Mouse (Mus musculus) urinary bladder, adult 2 months (tissue): Measurements from ENCODE around the gene Fancd2. TPM values are rescaled to one million over a fixed set of nuclear protein-coding genes. Genes with fewer than 3 reads are reported as not detected.

Source experiments
- DNase-seq: peaks from one replicate; pipeline ENCODE4 v3.0.0; 2022; ENCODE audit warnings: low spot score
- polyA plus RNA-seq: library from polyadenylated mRNA; depleted of rRNA; stranded (reverse); fragments of >200 nt; gene quantifications from 2 replicates; pipeline ENCODE4 v1.2.3, GENCODE M21; 2012; rRNA removed

Fancd2 gene
- polyA plus RNA-seq, 1 experiment: 5.8 TPM

DNA sequence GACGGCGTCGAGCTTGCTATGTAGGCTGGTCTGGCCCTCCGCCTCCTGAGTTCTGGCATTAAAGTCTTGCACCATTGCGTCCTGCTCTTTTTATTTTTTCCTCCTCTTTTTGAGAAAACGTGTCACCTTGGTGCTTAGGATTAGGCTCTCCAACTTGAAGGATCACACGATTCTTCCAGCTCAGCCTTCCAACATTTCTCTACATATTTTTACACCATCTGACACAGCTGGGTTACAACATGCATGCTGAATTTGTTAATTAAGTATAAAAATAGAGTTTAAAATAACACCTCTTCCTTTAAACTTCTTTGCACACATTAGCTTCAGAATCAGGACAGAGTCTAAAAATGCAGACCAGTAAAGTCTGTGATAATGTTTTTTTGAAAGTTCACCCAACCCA lies 77.8 kb downstream of the Fancd2 start:
- DNase-seq: no peak

DNA sequence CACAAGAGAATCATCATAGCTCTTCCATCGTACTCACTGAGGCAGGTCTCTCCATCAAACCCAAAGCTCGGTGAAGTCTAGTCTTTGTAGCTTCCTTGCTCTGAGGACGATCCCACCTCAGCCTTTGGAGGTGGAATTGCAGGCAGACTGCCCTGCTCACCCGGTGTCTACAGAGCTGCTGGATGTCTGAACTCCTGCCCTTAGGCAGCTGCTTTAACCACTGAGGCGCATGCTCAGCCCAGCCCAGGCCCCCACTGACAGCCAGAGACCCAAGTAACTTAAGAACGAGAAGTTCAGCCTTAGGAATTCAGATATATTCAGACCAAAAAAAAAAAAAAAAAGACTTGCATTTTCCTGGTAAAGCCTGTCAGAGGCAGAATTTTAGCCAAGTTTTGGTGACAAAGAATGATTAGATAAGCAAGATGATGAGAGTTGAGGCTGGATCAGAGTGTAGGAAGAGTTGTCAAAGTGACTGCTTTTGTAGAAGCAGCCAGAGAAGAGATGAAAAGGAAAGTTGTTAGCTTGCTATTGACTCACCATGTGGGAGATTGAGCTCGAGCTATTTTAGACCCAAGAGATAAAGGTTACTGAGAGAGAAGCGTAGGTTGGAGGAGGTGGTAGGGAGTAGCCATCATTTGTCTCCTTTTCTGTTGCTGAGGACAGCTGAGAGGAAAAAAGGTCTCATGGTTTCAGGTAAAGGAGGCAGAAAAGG lies 80.9 kb downstream of the Fancd2 start:
- no peak for DNase-seq

DNA sequence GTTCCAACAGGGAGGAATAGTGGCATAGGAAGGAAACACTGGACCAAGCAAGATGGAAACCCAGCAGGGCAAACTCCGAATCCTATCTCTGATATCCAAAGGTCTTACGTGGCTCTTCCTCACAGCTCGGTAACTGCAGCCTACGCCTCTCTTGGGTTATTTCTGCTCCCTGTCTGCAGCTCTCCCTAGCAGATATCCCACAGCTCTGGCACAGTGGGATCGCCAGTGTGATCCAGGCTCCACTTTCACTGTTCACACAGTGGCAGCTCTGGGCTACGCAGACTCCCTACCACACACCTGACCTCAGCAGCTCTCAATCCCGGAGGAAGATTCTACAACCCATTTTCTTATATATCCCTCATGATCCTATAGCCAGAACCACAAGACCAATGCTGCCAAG lies 82.7 kb downstream of the Fancd2 start:
- no peak for DNase-seq

DNA sequence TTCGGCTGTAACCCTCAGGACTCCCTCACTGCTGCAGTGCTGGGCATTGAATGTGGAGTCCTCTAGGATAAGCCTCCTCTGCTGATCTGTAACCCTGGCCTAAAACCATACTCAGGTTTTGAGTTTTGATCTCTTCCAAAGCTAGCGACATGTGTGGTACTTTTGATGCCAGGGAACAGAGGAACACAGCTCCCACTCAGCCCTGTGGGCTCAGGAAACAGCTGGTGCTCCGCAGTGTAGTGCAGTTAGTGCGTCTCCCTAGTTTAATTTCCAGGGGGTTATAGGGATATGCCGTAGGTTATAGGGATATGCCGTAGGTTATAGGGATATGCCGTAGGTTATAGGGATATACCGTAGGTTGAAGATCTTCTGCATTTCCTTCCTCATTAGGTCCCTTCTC lies 83.5 kb downstream of the Fancd2 start:
- no peak for DNase-seq

DNA sequence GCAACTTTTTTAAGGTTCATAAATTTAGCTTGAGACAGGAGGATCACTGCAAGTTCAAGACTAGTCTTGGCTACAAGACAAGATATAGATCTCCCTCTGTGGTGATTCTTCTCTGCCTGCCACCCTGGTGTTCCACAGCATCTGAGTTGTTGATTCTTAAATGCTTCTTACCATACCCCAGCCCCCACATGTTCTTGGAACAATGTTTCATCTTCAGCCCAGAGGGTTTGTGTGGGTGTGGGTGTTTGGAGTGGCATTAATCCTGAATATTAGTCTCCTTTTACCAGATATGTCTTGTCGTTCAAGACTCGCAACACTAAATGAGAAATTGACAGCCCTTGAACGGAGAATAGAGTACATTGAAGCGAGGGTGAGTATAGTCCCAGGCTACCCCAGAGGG lies 84.0 kb downstream of the Fancd2 start:
- no peak for DNase-seq

DNA sequence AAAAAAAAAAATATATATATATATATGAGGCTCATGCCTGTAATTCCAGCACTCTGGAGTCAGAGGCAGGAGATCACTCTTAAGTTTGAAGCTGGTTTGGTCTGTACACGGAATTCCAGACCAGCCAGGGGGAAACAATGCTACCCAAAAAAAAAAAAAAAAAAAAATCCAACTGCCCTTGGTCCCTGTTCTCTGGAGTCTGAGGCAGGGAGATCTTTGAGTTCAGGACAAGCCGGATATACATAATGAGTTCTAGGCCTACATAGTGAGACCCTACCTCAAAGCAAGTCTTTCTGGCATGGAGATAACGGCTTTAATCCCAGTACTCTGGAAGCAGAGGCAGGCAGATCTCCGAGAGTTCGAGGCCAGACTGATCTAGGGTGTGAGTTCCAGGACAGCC lies 91.9 kb downstream of the Fancd2 start:
- no peak for DNase-seq

DNA sequence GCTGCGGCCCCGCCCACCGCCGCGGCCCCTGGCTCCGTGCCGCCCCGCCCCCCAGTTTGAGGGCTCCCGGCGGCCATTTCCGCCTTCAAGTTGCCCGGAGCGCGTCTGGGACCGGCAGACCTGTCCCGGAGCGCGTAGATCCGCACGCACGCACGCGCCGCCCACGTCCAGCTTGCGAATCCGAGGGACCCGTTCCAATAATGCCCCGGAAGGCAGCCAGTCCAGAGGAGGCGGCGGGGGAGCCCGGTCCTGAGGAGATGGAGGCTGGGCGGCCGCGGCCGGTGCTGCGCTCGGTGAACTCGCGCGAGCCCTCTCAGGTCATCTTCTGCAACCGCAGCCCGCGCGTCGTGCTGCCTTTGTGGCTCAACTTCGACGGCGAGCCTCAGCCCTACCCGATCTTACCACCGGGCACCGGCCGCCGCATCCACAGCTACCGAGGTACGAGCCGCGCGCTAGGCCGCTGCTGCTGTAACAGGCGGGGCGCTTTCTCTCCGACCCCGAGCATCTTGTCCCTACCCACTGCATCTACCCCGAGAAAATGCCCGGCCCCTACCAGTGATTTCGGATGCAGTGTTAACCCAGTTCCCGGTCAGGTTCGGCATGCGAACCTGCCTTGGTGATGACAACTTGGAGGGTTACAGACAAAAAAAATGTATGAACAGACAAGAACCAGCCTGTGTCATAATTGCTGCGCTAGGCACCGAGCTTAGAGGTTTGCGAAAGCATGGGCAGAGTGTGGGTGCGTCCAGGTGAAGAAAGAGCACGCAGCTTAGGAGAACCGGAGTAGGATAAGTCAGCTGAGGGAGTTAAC lies 92.7 kb downstream of the Fancd2 start, which contains the start of gene Vhl:
Gene Vhl (plus strand): TSS at position 19 of the 811 bp plus-strand sequence.
- DNase-seq: peak; percentile 90

DNA sequence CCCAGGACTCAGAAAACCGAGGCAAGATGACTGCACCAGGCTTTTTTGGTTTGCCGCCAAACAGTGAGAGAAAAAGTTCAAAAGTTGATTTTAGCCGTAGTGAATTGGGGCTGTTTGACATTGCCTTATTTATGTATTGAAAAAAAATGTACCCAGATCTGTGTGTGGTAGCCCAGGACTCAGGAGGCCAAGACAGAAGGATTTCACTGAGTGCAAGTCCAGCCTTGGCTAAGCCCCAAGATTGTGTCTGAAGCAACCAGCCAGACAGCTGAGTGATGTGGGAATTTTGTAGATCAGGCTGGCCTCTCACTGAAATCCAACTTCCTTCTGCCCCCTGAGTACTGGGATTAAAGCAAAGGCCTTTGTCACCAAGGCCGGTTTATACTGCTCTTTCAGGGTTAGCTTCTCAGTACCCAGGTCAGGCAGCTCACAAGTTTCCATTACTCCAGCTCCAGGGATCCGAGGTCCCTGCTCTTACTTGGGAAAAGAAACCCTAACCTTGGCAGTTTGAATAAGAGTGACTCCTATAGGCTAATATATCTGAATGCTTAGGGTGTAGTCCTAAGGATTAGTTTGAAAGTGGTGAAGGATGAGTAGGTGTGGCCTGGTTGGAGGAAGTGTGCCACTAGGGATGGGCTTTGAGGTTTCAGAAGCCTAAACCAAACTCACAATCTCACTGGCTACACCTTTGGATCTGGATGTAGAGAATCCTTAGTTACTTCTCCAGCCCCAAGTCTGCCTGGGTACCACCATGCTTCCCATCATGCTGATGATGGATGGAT lies 93.7 kb downstream of the Fancd2 start:
- DNase-seq: no peak

DNA sequence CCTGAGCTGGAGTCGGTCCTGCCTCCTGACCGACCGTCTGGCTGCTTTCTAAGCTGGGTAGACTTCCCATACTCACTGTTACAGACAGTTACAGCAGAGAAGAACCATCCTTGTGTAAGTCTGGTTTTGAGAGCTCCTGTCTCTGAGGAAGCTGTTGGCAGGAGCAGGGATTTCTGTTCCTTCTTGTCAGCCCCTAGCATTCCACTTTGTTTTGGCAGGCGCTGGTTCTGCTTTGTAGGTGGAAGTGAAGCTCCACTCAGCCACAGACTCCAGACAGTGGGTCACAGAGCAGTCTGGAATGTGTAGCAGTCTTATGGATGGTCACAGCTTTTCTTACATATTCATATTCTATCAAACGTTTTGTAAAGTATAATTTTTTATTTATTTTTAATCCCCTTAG lies 98.8 kb downstream of the Fancd2 start:
- DNase-seq: no peak

DNA sequence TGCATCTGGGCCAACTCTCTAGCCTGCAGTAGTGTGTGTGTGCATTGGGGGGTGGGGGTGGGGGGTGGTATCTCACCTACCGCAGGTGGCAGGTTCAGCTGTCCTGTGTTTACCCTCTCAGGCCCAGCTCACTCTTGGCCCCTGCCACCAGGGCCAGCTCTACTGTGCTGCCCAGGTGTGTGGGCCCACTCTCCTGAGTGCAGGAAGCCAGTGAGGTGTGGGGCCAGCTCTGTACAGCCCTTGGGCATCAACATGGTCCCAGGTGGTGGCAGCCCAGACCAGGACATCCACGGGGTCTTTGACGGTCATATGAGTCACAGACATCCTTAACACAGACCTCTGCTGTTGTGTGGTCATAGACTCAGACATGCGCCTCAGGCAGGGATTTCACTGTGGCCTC lies 101.4 kb downstream of the Fancd2 start:
- DNase-seq: no peak

DNA sequence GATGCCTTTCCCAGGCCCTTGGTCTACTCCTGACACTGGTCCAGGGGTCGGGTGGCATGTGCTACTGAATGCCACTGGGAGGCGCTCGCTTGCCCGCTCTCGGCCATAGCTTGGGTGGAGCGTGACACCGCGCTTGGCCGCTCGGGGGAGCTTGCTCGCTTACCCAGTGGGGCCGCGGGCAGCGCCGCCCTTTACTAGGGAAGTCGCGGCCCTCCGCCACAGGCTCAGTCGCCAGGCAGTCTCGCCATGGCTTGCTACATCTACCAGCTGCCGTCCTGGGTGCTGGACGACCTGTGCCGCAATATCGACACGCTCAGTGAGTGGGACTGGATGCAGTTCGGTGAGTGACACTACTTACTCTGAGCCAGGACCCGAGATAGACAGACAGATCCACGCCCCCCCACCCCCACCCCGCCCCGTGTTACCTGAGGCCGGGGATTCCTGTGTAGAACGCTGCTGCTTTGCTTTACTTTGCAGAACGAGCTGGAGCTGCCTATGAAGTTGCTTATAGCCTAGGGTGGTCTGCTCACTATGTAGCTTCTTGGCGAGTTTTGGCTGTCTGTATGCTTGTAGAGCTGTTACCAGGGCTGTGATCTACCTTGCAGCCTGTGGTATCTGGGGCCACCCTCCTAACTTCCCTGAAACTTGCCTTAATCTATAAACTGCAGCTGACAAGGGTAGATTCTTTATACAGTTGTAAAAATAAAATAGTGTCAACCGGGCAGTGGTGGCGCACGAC lies 107.0 kb downstream of the Fancd2 start, which contains the start of gene Irak2:
Gene Irak2 (plus strand): TSS at position 166 of the 739 bp plus-strand sequence.
- DNase-seq: peak; percentile 95

DNA sequence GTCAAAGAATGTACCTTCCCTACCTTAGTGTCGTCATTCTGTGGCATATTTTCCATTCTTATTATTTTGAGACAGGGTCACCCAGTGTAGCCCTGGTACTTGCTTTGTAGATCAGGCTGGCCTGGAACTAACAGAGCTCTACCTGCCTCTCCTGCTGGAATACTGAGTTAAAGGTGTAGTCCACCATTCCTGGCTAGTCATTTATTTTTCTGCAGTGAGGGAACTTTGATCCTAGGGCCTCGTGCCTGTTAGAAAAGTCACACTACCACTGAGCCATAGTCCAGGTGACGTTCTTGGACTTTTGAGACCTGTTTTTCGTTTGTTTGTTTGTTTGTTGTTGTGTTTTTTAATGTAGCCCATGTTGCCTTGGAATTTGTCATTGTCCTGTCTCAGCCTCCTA lies 107.7 kb downstream of the Fancd2 start:
- DNase-seq: no peak

DNA sequence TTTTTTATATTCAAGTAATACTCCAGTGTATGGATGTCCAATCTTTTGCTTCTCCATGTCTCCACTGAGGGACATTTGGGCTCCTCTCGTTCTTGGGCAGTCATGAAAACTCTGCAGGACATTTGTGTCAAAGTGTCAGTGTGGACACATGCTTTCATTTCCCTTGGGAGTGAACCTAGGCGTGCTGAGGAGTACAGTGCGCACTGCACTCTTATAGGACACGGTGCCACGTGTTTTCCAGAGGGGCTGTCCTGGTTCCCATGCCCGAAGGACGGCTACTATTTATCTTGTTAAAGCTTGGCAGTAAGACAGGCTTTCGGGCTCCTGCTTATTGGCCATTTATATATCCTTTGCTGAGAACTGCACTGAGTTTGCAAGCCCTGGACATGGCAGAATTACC lies 111.1 kb downstream of the Fancd2 start:
- no peak for DNase-seq

DNA sequence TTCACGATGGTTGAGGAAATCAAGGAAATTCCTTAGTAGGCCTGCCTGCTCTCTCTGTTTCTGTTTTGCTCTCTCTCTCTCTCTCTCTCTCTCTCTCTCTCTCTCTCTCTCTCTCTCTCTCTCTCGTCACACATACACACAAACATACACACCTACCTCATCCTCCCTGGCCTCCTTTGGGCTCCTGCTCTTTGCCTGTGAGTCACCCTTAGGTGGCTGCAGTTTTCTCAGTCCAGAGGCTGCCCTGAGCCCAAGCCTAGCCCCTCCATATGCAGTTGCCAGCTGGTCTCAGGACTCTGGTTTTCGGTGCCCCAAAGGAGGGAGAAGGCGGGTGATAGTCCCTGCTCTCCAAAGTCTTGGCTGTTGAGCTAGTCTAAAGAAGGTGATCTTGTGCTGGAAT lies 111.5 kb downstream of the Fancd2 start:
- DNase-seq: no peak

DNA sequence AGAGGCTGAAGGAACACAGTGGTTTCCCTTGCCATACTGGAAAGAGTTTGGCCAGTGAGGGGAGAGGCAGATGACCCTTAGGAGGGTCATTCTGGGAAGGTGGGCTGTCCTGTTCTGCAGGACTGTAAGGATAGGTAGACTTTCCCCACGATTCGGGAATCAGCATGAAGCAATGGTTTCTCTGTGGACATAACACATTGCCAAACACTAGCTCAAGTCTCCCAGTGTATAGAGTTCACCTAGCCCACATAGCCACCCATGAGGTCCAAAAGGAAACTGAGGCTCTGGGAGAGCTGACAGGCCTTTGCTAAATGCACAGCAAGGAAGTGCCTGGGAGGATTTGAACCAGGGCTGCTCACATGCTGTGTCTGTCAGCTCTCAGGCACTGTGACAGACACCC lies 112.5 kb downstream of the Fancd2 start:
- DNase-seq: no peak

DNA sequence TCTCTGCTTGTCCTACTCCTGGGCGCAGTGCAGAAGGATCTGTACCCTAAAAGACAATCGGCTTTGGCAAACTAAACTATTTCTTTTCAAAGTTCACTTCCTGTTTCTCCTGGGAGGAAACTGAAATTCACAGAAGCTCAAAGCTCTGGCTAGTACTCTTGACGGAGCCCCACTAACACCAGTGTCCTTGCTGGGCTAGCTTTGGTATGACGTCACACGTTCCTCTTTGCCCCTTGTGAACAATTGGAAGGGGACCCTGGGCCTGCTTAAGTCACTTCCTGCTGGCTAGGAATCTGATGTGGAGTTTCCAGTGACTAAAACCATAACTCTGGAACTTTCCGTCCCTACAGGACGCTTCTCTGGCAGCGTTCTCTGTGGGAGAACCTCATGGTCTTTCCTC lies 113.3 kb downstream of the Fancd2 start:
- DNase-seq: no peak

Other genes with a start within 250 kb of the Fancd2 start
- gene Cpne9, start 249.4 kb upstream of the Fancd2 start, polyA plus RNA-seq: 0.03 and 0.18 TPM in 2 replicates
- 18.3 and 19.7 TPM in 2 replicates for gene Brpf1, start 224.5 kb upstream of the Fancd2 start, polyA plus RNA-seq
- gene Ogg1, start 204.7 kb upstream of the Fancd2 start, polyA plus RNA-seq: 16.3 and 19.1 TPM in 2 replicates
- gene Camk1, start 187.7 kb upstream of the Fancd2 start, polyA plus RNA-seq: 71.5 and 80.8 TPM in 2 replicates
- 36.3 and 38.5 TPM in 2 replicates for gene Tada3, start 153.8 kb upstream of the Fancd2 start, polyA plus RNA-seq
- gene Arpc4, start 153.6 kb upstream of the Fancd2 start, polyA plus RNA-seq: 116 TPM in 2 replicates
- 6.3 and 8.5 TPM in 2 replicates for gene Ttll3, start 142.4 kb upstream of the Fancd2 start, polyA plus RNA-seq
- gene Rpusd3, start 112.3 kb upstream of the Fancd2 start, polyA plus RNA-seq: 11.8 and 17.3 TPM in 2 replicates
- 31.0 and 68.5 TPM in 2 replicates for gene Cidec, start 95.9 kb upstream of the Fancd2 start, polyA plus RNA-seq
- 54.5 and 61.3 TPM in 2 replicates for gene Jagn1, start 89.1 kb upstream of the Fancd2 start, polyA plus RNA-seq
- 71.8 and 87.7 TPM in 2 replicates for gene Il17re, start 73.2 kb upstream of the Fancd2 start, polyA plus RNA-seq
- 62.5 and 65.3 TPM in 2 replicates for gene Il17rc, start 60.3 kb upstream of the Fancd2 start, polyA plus RNA-seq
- gene Creld1, start 48.4 kb upstream of the Fancd2 start, polyA plus RNA-seq: 46.1 and 58.4 TPM in 2 replicates
- 0.10 and 0.18 TPM in 2 replicates for gene Prrt3, start 29.8 kb upstream of the Fancd2 start, polyA plus RNA-seq
- 82.4 and 83.8 TPM in 2 replicates for gene Emc3, start within 50 bp of the Fancd2 start, polyA plus RNA-seq
- not detected in 2 replicates for gene Fancd2os, start 69.0 kb downstream of the Fancd2 start, polyA plus RNA-seq
- 176 and 195 TPM in 2 replicates for gene Brk1, start 73.1 kb downstream of the Fancd2 start, polyA plus RNA-seq
- 14.9 and 22.5 TPM in 2 replicates for gene Vhl, start 92.3 kb downstream of the Fancd2 start, polyA plus RNA-seq
- gene Irak2, start 106.8 kb downstream of the Fancd2 start, polyA plus RNA-seq: 69.3 and 91.4 TPM in 2 replicates
- gene Tatdn2, start 165.4 kb downstream of the Fancd2 start, polyA plus RNA-seq: 29.3 and 31.7 TPM in 2 replicates
- 0.15 and 0.23 TPM in 2 replicates for gene Ghrl, start 188.2 kb downstream of the Fancd2 start, polyA plus RNA-seq
- 142 and 199 TPM in 2 replicates for gene Sec13, start 209.1 kb downstream of the Fancd2 start, polyA plus RNA-seq